Mouse (Mus musculus) hindbrain, postnatal 0 days (tissue): ENCODE results near the gene Frmd8. TPM values are rescaled to one million over a fixed set of nuclear protein-coding genes. Genes with fewer than 3 reads are reported as not detected.

Experiments
- ATAC-seq: fragments of 200-750 bp; cut with Nextera tagmentation; 2 replicates; pipeline ENCODE4 v1.8.0; 2017; ENCODE audit warnings: mild to moderate bottlenecking, moderate TSS enrichment, moderate library complexity
- DNase-seq: peaks from one replicate; pipeline ENCODE4 v3.0.0-alpha.2; 2015; ENCODE audit warnings: low spot score
- H3K27ac ChIP-seq: fragments of 300-500 bp; sonication (generic); 2 replicates; pipeline ENCODE4 v1.5.1; 2014; ENCODE audit warnings: mild to moderate bottlenecking
- H3K27me3 ChIP-seq: fragments of 300-500 bp; sonication (generic); 2 replicates; pipeline ENCODE4 v1.6.1; 2014; ENCODE audit warnings: low read length, mixed read lengths; ENCODE audit not compliant: insufficient read depth
- H3K36me3 ChIP-seq: fragments of 300-500 bp; sonication (generic); 2 replicates; pipeline ENCODE4 v1.6.1; 2014; ENCODE audit warnings: low read length, mixed read lengths; ENCODE audit not compliant: insufficient read depth
- H3K4me1 ChIP-seq: fragments of 300-500 bp; sonication (generic); 2 replicates; pipeline ENCODE4 v1.6.1; 2014; ENCODE audit warnings: antibody characterized with exemption, low read length, mixed read lengths; ENCODE audit not compliant: insufficient read depth
- H3K4me2 ChIP-seq: fragments of 300-500 bp; sonication (generic); 2 replicates; pipeline ENCODE4 v1.6.1; 2014; ENCODE audit warnings: low read depth, mild to moderate bottlenecking, low read length, moderate library complexity, mixed read lengths
- H3K4me3 ChIP-seq: fragments of 300-500 bp; sonication (generic); 2 replicates; pipeline ENCODE4 v1.5.1; 2014; ENCODE audit warnings: low read length
- H3K9ac ChIP-seq: fragments of 300-500 bp; sonication (generic); replicated peaks from 2 replicates; pipeline ENCODE4 v1.6.1; 2014; ENCODE audit warnings: mild to moderate bottlenecking, low read length, moderate library complexity, mixed read lengths
- H3K9me3 ChIP-seq: fragments of 300-500 bp; sonication (generic); 2 replicates; pipeline ENCODE4 v1.6.1; 2016; ENCODE audit warnings: low read length, mixed read lengths
- CTCF ChIP-seq: IDR thresholded peaks from 2 replicates; pipeline ENCODE4 v1.5.1; 2016; ENCODE audit warnings: antibody characterized with exemption, control low read depth, low read depth
- WGBS: fragments of 180-500 bp; shearing (Covaris S2); extraction: QIAGEN DNeasy Blood & Tissue Kit; methylation state at CpG from one replicate; pipeline ENCODE4 v1.1.7; 2014; 5-methylcytosine and 5-hydroxymethylcytosine counted together
- polyA plus RNA-seq: library from polyadenylated mRNA; unstranded; fragments of >200 nt; fragmentation: Nextera tagmentation; extraction: Ambion mirVana; gene quantifications from 2 replicates; pipeline ENCODE4 v1.2.1, GENCODE M21; 2015
- total RNA-seq: library from RNA; depleted of rRNA; stranded (reverse); fragments of >200 nt; gene quantifications from 2 replicates; pipeline ENCODE4 v1.2.3, GENCODE M21; 2014

The Frmd8 gene
- total and polyA plus RNA-seq, 2 experiments from 2014 or later: 12.5 to 19.8 TPM

- ATAC-seq (no peak), DNase-seq (no peak)
- TF ChIP-seq CTCF: no peak
- no peak overlapping the region for H3K4me2 ChIP-seq
- H3K9me3 ChIP-seq: no peaks in the 10 kb centered on the region
- no peak overlapping the region for H3K4me3 ChIP-seq
- H3K9ac ChIP-seq: no peak overlapping the region
- 72% methylated on average over 18 of the region's 18 CpGs for WGBS
- H3K27me3 ChIP-seq: no peaks in the 10 kb centered on the region
- peaks cover 11% of the 10 kb centered on the region for H3K4me1 ChIP-seq
- H3K27ac ChIP-seq: no peak overlapping the region
- H3K36me3 ChIP-seq: no peaks in the 10 kb centered on the region
These were observed 34.8 kb downstream of the Frmd8 start for GRCm38 (mm10) chr19:5840086-5840889.

- no peak overlapping the region for H3K27ac ChIP-seq
- peaks cover 11% of the 10 kb centered on the region for H3K4me1 ChIP-seq
- no peak overlapping the region for H3K4me2 ChIP-seq
- no peak for ATAC-seq
- no peak overlapping the region for H3K4me3 ChIP-seq
- H3K36me3 ChIP-seq: no peaks in the 10 kb centered on the region
- H3K9ac ChIP-seq: no peak overlapping the region
- no peaks in the 10 kb centered on the region for H3K9me3 ChIP-seq
- DNase-seq: no peak
- 59% methylated on average over 14 of the region's 14 CpGs for whole genome bisulfite sequencing
- H3K27me3 ChIP-seq: no peaks in the 10 kb centered on the region
- TF ChIP-seq CTCF: no peak
These were observed 35.6 kb downstream of the Frmd8 start for GRCm38 (mm10) chr19:5839317-5840085.

GRCm38 (mm10) chr19:5838892-5839165 lies 36.2 kb downstream of the Frmd8 start:
- no peak overlapping the region for H3K4me2 ChIP-seq
- no peaks in the 10 kb centered on the region for H3K27me3 ChIP-seq
- no peak for TF ChIP-seq CTCF
- no peak overlapping the region for H3K9ac ChIP-seq
- no peak overlapping the region for H3K27ac ChIP-seq
- ATAC-seq (no peak), DNase-seq (no peak)
- H3K4me1 ChIP-seq: peaks cover 8% of the 10 kb centered on the region
- no peaks in the 10 kb centered on the region for H3K36me3 ChIP-seq
- no peaks in the 10 kb centered on the region for H3K9me3 ChIP-seq
- no peak overlapping the region for H3K4me3 ChIP-seq
- 83% methylated on average over 4 of the region's 4 CpGs for WGBS

GRCm38 (mm10) chr19:5838136-5838891 lies 36.8 kb downstream of the Frmd8 start:
- no peak for TF ChIP-seq CTCF
- H3K27me3 ChIP-seq: no peaks in the 10 kb centered on the region
- ATAC-seq (no peak), DNase-seq (no peak)
- H3K4me2 ChIP-seq: no peak overlapping the region
- no peak overlapping the region for H3K27ac ChIP-seq
- H3K4me3 ChIP-seq: no peak overlapping the region
- no peak overlapping the region for H3K9ac ChIP-seq
- no peaks in the 10 kb centered on the region for H3K9me3 ChIP-seq
- WGBS: 65% methylated on average over 12 of the region's 12 CpGs
- H3K4me1 ChIP-seq: peaks cover 8% of the 10 kb centered on the region
- no peaks in the 10 kb centered on the region for H3K36me3 ChIP-seq

GRCm38 (mm10) chr19:5837606-5838005 lies 37.5 kb downstream of the Frmd8 start:
- no peak overlapping the region for H3K9ac ChIP-seq
- H3K9me3 ChIP-seq: no peaks in the 10 kb centered on the region
- H3K27me3 ChIP-seq: no peaks in the 10 kb centered on the region
- no peak for TF ChIP-seq CTCF
- H3K4me3 ChIP-seq: no peak overlapping the region
- H3K4me2 ChIP-seq: no peak overlapping the region
- DNase-seq (no peak), ATAC-seq (no peak)
- no peaks in the 10 kb centered on the region for H3K36me3 ChIP-seq
- WGBS: 83% methylated on average over 8 of the region's 8 CpGs
- H3K27ac ChIP-seq: no peak overlapping the region
- H3K4me1 ChIP-seq: peaks cover 4% of the 10 kb centered on the region

- 69% methylated on average over 10 of the region's 10 CpGs for WGBS
- ATAC-seq: no peak
- no peak for DNase-seq
- H3K9ac ChIP-seq: no peak overlapping the region
- H3K4me2 ChIP-seq: no peak overlapping the region
- H3K4me3 ChIP-seq: no peak overlapping the region
- H3K36me3 ChIP-seq: no peaks in the 10 kb centered on the region
- no peak for TF ChIP-seq CTCF
- no peaks in the 10 kb centered on the region for H3K9me3 ChIP-seq
- no peaks in the 10 kb centered on the region for H3K27me3 ChIP-seq
- peaks cover 2% of the 10 kb centered on the region; the same call in 1 of the 2 replicates for H3K4me1 ChIP-seq
- no peak overlapping the region for H3K27ac ChIP-seq
These were observed 38.0 kb downstream of the Frmd8 start for GRCm38 (mm10) chr19:5836941-5837572.
